Mouse (Mus musculus): ENCODE results near the gene Hs6st3. TPM values are rescaled to one million over a fixed set of nuclear protein-coding genes. Genes with fewer than 3 reads are reported as not detected.

Hs6st3 gene
- total RNA-seq, 2 experiments from 2014 or later: not detected

- DNase-seq: no peak
- intact Hi-C loops (cut with DNase I): no loop called here
- Histone ChIP-seq H3K27ac (no peak overlapping the region), H3K4me3 (no peak overlapping the region)
- TF ChIP-seq CTCF (IDR thresholded peaks at IDR 0.05): no peak
These were observed 593.4 kb downstream of the Hs6st3 start for GRCm38 (mm10) chr14:119731436-119732080.

GRCm38 (mm10) chr14:119732219-119732618, 594.1 kb downstream of the Hs6st3 start:
- H3K4me3 ChIP-seq: no peak overlapping the region

DNA sequence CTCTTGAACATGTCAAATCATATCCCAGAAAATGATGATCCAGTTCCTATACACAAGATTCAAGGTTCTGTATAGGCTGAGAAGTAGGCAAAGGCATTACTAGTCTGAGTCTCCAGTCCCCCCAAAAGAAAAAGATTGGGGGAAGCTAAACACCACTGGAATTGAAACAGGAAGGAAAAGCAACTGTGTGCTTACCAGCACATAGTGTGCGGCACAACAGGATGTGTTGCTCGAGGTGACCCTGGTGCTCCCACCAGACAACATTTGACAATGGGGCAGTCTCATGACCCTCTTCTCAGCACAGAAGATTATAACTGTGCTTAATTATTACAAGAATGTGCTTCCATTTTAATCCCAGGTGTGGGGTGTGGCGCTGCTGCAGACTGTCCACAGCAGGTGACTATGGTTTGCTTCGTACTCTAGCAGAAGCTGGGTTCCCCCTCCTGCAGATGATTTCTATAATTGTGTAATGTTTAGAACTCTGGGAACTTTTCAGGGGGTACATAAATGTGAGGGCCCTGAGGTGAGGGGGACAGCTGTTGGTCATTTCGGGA, 599.3 kb downstream of the Hs6st3 start:
- Histone ChIP-seq H3K27ac (no peak overlapping the region), H3K4me3 (no peak overlapping the region)
- DNase-seq: no peak
- TF ChIP-seq CTCF (IDR thresholded peaks at IDR 0.05): no peak
- intact Hi-C loops (cut with DNase I): no loop called here

More at GRCm38 (mm10) chr14:119732219-119732618, 594.1 kb downstream of the Hs6st3 start:
- no peak overlapping the region for H3K27ac ChIP-seq
- no peak for DNase-seq
- no peak for TF ChIP-seq CTCF (IDR thresholded peaks at IDR 0.05)
- intact Hi-C loops (cut with DNase I): no loop called here

- no peak for TF ChIP-seq CTCF (IDR thresholded peaks at IDR 0.05)
- intact Hi-C loops (cut with DNase I): no loop called here
- DNase-seq: no peak
- H3K4me3 ChIP-seq: no peak overlapping the region
- H3K27ac ChIP-seq: no peak overlapping the region
These were observed 603.6 kb downstream of the Hs6st3 start for GRCm38 (mm10) chr14:119741791-119742190.

- H3K4me3 ChIP-seq: no peak overlapping the region
- no peak for TF ChIP-seq CTCF (IDR thresholded peaks at IDR 0.05)
- intact Hi-C loops (cut with DNase I): no loop called here
- no peak overlapping the region for H3K27ac ChIP-seq
- no peak for DNase-seq
These were observed 623.2 kb downstream of the Hs6st3 start for GRCm38 (mm10) chr14:119761376-119761775.

- DNase-seq: no peak
- TF ChIP-seq CTCF (IDR thresholded peaks at IDR 0.05): no peak
- intact Hi-C loops (cut with DNase I): no loop called here
- no peak overlapping the region for H3K4me3 ChIP-seq
- no peak overlapping the region for H3K27ac ChIP-seq
These were observed 633.9 kb downstream of the Hs6st3 start for GRCm38 (mm10) chr14:119772040-119772439.

GRCm38 (mm10) chr14:119776261-119776660, 638.1 kb downstream of the Hs6st3 start:
- H3K4me3 ChIP-seq: no peak overlapping the region
- intact Hi-C loops (cut with DNase I): no loop called here
- no peak for TF ChIP-seq CTCF (IDR thresholded peaks at IDR 0.05)
- no peak overlapping the region for H3K27ac ChIP-seq
- no peak for DNase-seq

DNA sequence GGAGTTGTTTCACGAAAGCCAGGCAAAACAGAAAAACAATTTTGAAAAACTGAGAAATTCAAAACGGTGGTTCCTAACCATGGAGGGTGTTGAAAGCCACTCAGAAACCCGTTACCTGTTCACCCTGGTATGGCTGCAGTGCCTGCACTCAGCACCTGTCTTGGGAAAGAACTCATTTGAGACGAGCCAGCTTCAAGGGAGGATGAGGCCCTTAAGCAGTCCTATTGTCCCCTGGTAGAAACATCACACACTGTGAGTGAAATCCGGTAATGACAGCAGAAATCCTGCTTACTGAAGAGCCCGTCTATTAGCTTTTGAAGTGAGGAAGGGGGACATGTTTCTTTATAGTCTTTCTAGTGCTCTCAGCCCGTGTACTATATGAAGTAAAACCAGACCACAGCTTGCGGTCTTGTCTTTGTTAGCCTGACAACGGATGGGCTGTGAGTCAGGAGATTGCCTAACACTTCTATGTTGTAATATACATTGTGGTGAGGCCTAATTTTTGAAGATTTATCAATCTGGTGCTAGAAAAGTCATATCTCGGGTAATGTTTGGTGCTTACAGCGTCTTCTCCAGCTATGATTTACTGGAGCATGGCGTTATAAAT, 641.9 kb downstream of the Hs6st3 start:
- Histone ChIP-seq H3K27ac (no peak overlapping the region), H3K4me3 (no peak overlapping the region)
- intact Hi-C loops (cut with DNase I): no loop called here
- DNase-seq: no peak
- no peak for TF ChIP-seq CTCF (IDR thresholded peaks at IDR 0.05)

GRCm38 (mm10) chr14:119781111-119781510, 643.0 kb downstream of the Hs6st3 start:
- Histone ChIP-seq H3K4me3 (no peak overlapping the region), H3K27ac (no peak overlapping the region)
- no peak for DNase-seq
- intact Hi-C loops (cut with DNase I): no loop called here
- TF ChIP-seq CTCF (IDR thresholded peaks at IDR 0.05): no peak

DNA sequence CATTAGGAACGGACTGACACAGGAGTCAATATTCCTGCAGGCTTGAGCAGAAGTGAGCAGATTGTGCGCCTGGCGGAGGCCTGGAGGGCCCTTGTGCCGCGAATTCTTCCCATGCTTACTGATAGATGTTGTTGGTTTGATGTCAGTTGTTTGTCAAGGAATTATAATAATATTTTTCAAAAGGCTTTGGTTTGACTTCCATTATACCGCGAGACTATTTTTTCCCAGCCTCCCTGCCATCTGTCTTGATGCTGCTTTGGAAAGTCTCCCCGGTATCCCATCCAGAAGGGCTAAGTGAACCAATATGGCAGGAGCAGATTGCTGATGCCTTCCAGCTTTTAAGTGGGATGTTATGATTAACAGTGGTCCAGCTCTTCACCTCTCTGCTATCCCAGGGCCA, 651.3 kb downstream of the Hs6st3 start:
- H3K4me3 ChIP-seq: no peak overlapping the region
- H3K27ac ChIP-seq: no peak overlapping the region
- intact Hi-C loops (cut with DNase I): no loop called here
- TF ChIP-seq CTCF (IDR thresholded peaks at IDR 0.05): no peak
- no peak for DNase-seq

- H3K27ac ChIP-seq: no peak overlapping the region
- intact Hi-C loops (cut with DNase I): no loop called here
- no peak for DNase-seq
These were observed 659.2 kb downstream of the Hs6st3 start for GRCm38 (mm10) chr14:119797172-119797850.

DNA sequence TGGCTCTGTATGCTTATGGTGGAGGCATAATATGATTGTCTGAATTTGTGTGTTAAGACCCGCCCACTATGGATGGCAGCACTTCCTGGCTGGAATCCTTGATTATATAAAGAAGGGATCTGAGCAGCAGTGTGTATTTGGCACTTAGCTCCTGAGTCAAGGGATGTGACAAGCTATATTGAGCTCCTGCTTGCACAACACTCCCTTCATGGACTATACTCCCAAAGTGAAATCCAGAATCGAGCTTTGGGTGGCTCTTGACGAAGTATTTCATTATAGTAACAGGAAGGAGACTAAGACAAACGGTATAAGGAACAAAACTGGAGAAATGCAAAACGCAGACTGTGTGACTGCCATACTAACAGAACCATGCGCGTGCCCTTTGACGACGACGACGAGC, 660.4 kb downstream of the Hs6st3 start:
- no peak overlapping the region for H3K27ac ChIP-seq
- no peak for TF ChIP-seq CTCF (IDR thresholded peaks at IDR 0.05)
- no peak overlapping the region for H3K4me3 ChIP-seq
- no peak for DNase-seq
- intact Hi-C loops (cut with DNase I): no loop called here

More at GRCm38 (mm10) chr14:119797172-119797850, 659.2 kb downstream of the Hs6st3 start:
- no peak for TF ChIP-seq CTCF (IDR thresholded peaks at IDR 0.05)
- H3K4me3 ChIP-seq: no peak overlapping the region

GRCm38 (mm10) chr14:119800856-119801255, 662.7 kb downstream of the Hs6st3 start:
- H3K4me3 ChIP-seq: no peak overlapping the region
- H3K27ac ChIP-seq: no peak overlapping the region
- TF ChIP-seq CTCF (IDR thresholded peaks at IDR 0.05): no peak
- intact Hi-C loops (cut with DNase I): no loop called here
- DNase-seq: no peak
